Mouse (Mus musculus) right cerebral cortex, postnatal 36 days (tissue): Measurements from ENCODE around the gene Washc4.

Experiments used
- DNase-seq, 2 experiments: peaks; one replicate each; pipeline ENCODE4 v3.0.0; 2022; ENCODE audit warnings: low spot score in 2 of 2, mixed read lengths in 1 of 2

The Washc4 gene

GRCm38 (mm10) chr10:83636191-83636590 lies 92.6 kb downstream of the Washc4 start:
- no peak for DNase-seq

GRCm38 (mm10) chr10:83637295-83637694 lies 93.7 kb downstream of the Washc4 start:
- DNase-seq = peak; percentile 68 to 80

- DNase-seq = peak in 1 of 2 experiments; percentile 37
These were observed 96.4 kb downstream of the Washc4 start for GRCm38 (mm10) chr10:83639881-83640386.

GRCm38 (mm10) chr10:83641641-83642040 lies 98.1 kb downstream of the Washc4 start:
- DNase-seq = no peak

- DNase-seq = no peak
These were observed 100.6 kb downstream of the Washc4 start for GRCm38 (mm10) chr10:83644167-83644566.

GRCm38 (mm10) chr10:83644865-83645715 lies 101.5 kb downstream of the Washc4 start:
- no peak for DNase-seq

- DNase-seq = no peak
These were observed 102.1 kb downstream of the Washc4 start for GRCm38 (mm10) chr10:83645716-83645990.
